Mouse (Mus musculus) regulatory T cell (primary cell): Measurements from ENCODE around the gene Gm11549.

Experiments used
- in situ Hi-C: fragments of 300-600 bp; cut with MboI, MseI; formaldehyde crosslinking; loops from one replicate; pipeline ENCODE4 v1.15.1; 2025; ENCODE audit warnings: high pct_unique_total_duplicates

The Gm11549 gene

DNA sequence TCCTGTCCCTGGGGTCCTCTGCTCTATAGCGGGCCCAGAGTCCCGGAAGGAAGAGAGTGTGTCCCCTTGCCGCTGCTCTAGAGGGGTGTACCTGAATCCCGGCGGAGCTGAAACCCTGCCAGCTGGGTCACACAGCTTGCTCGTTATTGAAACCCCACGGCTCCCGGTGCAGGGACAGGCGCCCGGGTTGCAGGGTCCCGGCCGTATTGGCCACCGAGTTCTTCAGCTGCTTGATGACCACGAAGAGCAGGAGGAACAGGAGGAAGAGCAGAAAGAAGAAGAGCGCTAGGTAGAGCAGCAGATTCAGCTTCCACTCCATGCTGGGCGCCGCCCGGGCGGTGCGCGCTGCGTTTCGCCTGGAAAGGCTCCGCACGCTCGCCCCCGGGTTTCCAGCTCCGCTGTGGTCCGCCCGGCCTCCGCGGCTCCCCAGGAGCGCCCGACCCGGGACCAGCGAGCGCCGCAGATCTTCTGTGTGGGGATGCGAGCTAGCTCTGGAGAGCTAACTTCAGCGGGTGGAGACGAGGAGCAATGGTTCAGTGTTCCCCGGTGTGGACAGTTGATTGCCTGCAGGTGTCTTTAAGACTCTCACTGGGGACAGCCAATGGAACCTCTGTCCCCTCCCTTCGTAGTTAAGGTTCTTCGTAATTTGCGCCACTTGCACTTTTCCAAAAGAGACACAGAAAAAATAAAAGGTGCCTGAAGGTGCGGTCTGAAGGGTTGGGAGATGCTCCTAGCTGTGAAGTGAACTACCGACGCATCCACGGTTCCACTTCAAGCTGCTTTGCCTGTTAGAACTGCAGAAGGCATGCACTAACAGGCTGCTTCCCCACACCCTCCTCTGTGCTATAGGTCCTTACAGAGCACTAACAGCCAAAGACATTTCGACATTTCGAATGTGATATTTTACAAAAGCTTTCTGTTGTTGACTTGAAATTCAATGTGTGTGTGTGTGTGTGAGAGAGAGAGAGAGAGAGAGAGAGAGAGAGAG is at the start of gene Gm11549:
Gene Gm11549 (minus strand): TSS at position 741 of the 988 bp plus-strand sequence.
- in situ Hi-C loops = no loop called here

DNA sequence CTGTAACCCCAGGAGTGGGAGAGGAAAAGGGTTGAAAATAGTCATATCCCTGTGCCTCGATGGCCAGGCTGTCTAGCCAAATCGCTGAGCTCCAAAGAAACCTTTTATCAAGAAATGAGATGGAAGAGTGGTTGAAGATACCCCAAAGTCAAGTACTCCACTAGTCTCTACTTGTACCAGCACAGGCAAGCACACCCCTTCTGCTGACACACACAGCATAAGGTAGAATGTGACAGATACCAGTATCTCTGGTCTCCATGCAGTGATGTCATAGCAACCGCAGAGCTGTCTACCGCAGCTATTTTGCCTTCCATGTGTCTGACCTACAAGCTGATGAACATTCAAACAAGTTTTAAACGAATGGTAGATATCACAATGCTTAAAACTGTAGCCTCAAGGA is 48.2 kb upstream of the Gm11549 start:
- in situ Hi-C loops = no loop called here

DNA sequence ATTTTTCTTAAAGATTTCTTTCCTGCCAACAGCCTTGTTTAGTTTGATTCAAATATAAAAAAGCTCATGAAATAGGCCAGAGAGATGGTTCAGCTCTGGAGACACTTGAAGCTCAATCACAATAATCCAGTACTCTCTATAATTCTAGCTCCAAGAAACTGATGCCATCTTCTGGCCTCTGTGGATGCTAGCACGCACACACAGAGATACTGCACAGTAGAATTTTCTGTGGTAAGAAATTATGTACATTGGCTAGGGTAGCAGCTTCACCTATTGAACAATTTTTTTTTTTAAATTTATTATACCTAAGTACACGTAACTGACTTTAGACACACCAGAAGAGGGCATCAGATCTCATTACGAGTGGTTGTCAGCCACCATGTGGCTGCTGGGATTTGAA is 42.1 kb upstream of the Gm11549 start:
- in situ Hi-C loops = no loop called here

DNA sequence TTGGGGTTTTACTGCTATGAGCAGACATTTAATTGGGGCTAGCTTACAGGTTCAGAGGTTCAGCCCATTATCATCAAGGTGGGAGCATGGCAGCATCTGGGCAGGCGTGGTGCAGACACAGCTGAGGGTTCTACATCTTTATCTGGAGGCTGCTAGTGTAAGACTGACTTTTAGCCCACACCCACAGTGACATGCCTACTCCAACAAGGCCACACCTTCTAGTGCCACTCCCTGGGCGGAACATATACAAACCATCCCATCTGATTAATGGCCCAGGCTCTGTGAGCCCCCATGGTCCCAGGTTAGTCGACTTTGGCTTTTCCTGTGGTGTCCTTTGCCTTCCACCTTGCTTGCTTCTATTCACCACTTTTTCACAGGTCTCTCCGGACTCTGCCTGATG is 38.0 kb upstream of the Gm11549 start:
- in situ Hi-C loops = loop anchor here (10.0 kb wide), 1 partner anchor 1935 kb away; no protein-coding TSS in a partner anchor

DNA sequence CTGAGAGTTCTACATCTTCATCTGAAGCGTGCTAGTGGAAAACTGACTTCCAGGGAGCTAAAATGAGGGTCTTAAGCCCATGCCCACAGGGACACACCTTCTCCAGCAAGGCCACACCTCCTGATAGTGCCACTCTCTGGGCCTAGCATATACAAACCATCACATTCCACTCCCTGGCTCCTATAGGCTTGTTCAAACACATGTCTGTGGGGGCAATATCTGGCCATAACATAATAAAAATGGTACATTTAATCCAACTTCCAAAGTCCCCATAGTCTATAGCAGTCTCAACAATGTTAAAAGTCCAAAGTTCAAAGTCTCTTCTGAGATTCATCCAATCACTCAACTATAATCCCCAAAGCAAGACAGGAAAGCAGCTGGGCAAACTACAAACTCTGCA is 36.0 kb upstream of the Gm11549 start:
- in situ Hi-C loops = loop anchor here (10.0 kb wide), 1 partner anchor 1937 kb away; no protein-coding TSS in a partner anchor

DNA sequence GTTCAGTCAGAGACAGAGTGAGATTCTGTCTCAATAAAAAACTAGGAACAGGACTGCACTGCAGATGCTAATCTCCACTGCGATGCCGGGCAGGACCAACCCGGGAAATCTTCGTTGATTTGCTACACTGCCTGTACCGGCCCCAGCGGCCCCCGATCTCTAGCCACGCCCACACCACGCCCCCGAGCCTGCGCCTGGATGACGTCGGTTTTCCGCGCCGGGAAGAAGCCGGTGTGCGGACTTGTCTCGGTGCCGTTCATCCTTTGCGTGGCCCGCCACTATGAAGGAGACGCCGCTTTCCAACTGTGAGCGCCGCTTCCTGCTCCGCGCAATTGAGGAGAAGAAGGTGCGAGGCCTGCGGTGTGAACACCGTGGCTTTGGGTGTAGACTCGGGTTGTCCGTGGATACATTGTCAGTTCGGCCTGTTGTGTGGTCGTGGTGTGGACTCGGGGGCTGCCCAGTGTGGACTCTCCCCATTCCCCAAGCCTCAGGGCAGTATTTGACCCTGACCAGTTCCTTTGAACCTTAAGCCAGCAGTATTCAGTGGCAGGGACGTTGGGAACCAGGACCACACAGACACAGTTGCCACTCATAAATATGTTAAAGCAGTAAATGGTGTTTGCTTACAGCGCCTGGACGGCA is 30.9 kb upstream of the Gm11549 start, which contains the start of gene Exosc9:
Gene Exosc9 (plus strand): TSS at position 201 of the 642 bp plus-strand sequence.
- in situ Hi-C loops = loop anchor here (10.0 kb wide), 1 partner anchor 1942 kb away; no protein-coding TSS in a partner anchor

DNA sequence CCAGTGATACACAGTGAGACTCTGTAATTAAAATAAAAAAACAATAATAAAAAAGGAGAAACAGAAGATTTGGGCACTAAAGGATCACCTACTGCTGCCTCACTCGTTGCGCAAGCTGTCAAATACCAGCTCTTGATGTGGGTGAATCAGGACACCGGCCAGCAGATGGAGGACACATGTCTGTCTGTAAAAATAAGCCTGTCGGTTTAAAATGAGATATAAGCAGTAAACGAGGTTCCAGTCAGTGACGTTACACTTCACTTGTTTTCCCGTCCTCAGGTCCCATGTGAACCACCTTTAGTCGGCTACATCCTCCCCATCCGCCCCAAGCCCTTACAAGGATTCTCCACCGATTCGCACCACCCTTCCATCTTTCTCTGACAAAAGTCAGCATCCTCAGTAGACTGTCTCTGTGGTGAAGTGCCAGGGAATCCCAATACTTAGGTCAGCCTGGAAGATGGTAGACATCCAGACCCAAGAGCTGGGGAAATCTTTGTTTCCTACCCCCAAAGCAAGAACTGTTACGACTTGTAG is 30.3 kb upstream of the Gm11549 start:
- in situ Hi-C loops = loop anchor here (10.0 kb wide), 1 partner anchor 1943 kb away; no protein-coding TSS in a partner anchor

DNA sequence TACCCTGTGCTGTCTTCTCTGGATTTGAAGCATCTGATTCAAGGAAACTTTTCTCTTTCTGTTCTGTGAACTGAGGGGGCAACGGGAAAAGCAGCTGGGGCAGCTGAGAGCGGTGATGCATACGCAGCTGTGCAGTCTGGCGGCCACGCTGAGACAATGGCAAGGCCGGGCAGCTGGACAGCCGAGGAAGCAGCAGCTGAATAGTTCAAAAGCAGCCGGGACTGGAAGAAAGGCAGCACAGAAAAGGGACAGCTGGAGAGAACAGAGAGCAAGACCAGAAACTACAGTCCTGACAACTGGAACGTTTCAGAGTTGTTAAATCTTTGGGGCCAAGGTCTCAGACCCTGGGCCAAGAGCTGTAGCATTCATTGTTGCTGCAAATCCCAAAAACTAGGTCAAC is 29.7 kb upstream of the Gm11549 start:
- in situ Hi-C loops = loop anchor here (10.0 kb wide), 1 partner anchor 1943 kb away; no protein-coding TSS in a partner anchor

DNA sequence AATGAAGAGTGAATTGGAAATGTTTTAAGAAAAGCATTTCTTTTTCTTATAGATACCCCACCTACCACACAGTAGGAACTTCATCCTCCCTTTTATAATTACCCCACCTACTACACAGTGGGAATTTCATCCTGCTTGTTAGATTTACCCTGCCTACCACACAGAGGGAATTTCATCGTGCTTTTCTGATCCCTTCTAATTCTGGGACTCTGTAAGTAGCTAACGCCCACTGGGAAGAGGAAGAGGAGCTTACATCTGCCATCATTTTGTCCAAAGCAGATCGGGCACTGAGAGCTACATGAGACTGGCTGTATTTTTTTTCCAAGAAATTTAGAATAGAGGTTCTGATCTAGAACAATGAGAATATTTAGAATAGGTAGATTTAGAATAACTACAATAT is 23.3 kb upstream of the Gm11549 start:
- in situ Hi-C loops = no loop called here

DNA sequence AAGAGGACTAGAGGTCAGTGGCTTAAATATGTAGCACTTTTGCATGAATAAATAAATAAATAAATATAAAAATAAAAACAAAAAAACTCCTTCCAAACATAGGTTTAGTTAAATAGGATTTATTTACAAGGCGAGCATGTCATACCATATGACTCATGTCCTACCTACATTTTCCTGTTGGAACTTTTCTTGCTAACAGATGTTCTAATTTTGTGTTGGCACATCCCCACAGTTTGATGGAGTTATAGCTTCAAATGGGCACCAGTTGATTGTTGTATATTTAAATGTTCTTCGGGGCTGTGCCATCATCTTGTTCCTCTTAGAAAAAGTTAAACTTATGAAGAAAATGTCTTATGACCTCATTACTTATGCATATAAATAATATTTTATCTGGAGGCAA is 19.8 kb upstream of the Gm11549 start:
- in situ Hi-C loops = no loop called here

DNA sequence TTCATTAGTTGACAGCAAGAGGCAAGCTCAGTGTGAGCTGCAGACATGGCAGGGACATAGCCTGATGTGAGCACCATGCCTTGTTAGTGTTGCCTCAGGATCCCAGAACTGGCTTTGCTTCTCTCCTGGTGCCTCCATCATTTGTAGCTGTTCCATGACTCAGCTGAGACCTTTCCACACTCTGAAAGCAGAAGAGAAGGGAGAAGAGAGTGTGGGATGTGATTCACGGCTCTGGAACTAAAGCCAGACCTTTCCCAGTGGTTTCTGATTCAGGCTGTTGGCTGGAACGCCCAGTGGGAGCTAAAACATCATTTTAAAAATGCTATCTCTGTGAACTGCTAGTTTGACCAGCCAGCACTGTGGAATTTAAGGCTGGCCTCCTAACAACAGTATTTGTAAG is 19.1 kb upstream of the Gm11549 start:
- in situ Hi-C loops = no loop called here

DNA sequence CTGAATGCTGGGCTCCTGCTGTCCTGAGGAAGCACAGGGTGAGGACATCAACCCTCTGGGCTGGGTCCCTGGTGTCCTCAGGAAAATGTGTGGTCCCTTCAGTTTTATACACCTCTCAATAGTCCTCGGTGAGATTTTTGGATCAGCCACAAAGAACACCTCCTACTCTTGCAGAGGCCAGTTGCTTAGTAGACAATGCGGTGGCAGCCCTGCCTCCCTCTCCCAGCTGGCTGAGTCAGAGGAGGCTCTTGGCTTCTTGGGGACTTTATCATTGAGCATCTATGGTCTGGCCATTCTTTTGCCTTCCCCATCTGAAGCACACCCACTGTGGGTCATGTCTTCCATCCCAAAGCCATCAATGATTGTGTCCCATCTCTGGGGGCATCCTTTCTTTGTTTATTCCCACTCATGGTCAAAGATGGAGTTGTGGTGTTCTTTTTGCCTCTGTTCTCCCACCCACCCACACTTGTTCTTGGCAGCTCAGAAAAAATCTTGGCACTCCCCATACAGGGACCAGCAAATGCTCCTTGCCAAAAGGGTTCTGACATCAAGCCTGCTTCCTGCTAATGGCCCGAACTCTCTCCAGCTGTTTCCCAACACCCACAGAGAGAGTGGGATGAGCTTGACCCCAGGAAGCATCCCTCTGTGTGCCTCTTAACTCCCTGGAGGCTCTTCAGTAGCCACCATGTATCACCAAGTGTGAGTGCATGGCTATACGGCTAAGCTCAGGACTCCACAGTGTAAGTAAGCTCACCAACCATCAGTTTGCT is 16.3 kb upstream of the Gm11549 start:
- in situ Hi-C loops = no loop called here

DNA sequence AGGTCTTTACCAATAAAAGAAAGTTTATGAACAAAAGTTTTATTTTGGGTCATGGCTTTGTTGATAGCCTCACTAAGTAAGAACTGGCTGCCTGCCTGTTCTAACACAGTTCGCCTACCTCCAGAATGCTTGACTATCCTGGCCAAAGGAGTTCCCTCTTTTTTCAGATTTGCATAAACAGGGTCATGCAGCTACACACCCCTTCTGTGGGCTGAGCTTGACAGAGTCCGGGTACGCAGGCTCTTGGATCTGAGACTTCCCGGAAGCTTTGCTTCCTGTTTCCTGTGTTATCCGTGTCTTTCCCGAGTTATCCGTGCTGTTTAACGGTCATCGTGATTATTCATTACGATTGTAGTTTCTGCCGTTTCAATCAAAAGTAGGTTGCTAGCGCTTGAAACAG is 14.4 kb upstream of the Gm11549 start:
- in situ Hi-C loops = no loop called here

DNA sequence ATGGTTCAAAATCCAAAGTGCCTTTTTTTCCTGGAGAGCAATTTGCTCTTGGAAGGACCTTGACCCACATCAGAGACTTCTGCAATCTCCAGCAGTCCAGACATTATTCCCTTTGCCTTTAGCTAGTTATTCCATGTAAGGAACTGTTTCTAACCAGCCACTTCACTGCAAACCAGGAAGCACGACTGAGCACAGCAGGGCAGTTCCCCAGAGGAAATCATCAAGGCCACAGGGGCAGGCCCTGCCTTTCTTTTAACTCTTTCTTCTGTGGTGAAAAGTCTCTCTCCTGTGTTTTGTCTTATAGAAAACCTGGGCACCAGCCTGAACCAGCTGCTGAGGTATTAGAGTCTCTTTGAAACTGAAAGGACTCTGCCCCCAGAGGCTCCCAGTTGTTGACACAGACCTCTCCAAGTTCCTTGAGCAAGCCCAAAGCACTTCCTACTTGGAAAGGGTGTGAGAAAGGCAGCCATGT is 11.6 kb upstream of the Gm11549 start:
- in situ Hi-C loops = no loop called here

DNA sequence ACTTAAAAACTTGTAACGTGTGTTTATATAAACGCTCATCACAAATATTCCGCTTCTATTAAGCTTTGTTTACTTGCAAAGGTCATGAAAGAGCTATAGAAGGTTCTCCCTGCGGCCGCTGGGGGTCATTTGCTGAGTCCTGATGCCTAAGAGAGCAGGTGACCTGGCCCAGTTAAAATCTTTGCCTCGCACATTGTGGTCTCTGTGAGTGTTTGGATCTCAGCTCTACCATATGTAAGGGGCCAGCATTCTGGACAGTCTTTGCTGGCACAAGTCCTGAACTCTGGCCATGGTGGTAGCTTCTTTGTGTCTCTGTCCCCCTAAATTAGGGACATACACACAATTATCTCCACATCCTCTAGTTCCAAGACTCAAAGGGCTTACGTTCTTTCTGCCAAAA is 11.1 kb upstream of the Gm11549 start:
- in situ Hi-C loops = no loop called here

DNA sequence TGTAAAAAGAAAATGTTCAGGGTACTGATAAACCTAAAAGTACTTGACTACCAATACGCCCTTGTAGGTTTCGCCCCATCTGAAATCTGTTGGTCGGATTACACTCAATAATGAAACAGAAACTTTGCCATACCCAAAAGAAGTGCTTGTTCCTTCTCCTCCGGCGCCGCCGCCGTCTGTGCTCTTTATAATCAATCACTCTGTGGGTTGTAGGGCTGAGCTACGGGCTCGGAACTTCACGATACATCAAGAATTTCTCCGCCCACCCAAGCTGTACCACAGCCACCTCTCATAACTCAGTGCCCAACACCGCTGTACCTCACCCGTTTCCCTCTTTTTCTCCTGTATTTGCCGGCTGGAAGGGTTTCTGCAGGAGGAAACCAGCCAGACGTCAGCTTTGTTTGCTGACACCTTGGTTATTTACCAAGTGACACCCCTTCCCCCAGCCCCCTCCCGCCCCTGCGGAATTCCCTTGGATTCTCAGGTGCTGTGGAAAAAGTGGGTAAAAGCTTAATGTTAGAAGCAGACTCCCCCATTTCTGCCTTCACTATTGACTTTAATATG is 10.4 kb upstream of the Gm11549 start:
- in situ Hi-C loops = no loop called here

DNA sequence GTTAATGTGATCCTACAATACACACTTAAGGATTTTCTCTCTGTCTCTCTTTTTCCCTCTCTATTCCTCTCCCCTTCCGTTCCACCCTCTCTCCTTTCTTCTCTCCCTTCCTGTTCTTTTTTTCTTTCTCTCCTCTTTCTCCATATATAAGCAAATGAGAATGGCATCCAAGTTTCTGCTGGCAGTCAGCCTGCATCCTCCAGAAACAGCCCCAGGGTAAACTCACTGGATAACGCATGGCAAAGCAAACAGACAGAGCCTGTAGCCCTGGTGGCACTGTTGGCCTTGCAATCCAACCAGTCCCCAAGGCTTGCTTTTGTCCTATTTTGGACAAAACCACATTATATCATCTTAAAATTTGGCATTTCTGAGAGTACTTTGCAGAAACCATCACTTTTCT is 9.6 kb upstream of the Gm11549 start:
- in situ Hi-C loops = no loop called here

DNA sequence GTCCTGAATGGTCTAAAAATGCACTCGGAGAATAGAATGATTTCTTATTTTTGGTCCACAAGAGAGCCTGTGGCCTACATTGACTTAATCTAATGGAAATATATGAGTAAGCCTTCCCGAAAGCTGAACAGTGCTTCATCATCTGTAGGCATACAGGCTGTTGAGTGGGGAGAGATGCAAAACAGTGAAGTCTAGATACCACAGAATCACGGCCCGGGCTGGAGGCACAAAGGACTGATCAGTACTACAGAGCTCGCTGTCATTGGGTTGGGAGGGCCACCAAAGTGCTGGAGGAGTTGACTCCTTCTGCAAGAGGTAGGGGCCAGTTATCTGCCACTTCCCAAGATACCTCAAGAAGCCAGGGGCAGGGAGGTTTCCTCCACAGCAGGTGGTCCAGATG is 9.2 kb upstream of the Gm11549 start:
- in situ Hi-C loops = no loop called here

DNA sequence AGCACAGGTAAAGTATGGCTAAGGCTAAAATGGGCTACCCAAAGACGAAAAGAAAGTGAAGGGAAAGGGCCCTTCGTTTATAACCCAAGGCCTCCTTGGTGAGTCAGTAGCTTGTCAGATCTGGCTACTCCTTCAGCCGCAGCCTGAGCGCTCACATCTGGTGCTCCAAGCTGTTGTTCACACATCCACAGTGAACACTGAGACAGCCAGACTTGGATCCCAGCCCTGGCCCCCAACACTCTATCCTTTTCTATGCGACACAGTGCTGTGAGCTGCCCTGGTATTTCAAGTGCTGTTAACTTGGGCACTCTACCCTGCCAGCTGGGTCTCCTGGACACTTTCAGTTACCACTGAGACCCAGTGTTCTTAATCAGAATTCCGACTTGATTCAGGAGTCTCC is 8.7 kb upstream of the Gm11549 start:
- in situ Hi-C loops = no loop called here

DNA sequence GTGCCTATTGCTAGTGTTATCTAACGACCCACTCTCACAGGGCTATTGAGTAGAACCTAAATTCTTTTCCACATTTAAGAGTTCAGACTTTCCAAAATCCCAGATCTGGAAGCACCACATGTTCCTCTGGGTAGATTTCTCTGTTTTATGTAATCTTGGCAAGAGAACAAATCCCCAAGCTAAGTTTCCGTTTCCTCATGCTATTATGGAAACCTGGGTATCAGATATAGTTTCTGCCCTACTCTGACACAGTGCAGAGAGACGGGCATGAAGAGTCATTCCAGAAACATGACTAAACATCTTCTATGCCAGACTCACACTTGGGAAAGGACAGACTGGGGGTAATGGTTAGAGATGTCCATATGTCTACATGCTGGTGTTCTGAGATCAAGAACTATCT is 2.9 kb upstream of the Gm11549 start:
- in situ Hi-C loops = no loop called here

DNA sequence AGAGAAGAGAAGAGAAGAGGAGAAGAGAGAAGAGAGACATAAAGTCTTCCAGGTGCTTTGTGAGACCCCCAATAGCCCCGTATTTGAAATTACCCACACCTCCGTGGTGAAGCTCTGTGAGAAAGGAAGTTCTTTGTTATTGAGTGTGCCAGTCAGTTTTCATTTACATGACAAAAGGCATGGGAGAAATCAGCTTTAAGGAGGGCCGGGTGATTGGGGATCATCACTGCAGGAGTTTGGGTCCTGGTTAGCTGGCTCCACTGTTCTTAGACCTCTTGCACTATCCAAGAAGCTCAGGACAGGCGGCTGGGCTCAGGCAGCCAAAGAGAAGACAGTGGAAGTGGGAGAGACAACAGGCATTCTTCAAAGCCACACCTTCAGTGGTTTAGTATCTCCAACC is 524 bp upstream of the Gm11549 start:
- in situ Hi-C loops = no loop called here
